Comparison of ENCODE assay signal across 16 mouse cellular contexts in genomic region chrX:6518421-6518820, GRCm38 (mm10).
"Had no signal": no experiment of that assay in that cellular context is flagged by ENCODE, and none has a peak within 500 bp of the region (broad histone marks: within the 10 kb centered on the region; RNA-seq: fewer than 3 reads in every experiment).

No protein-coding gene starts in this region.

- H3K36me3 ChIP-seq: neural tube, embryonic 13.5 days; neural tube, embryonic 15.5 days; stomach, embryonic 15.5 days had no signal

- H3K4me3 ChIP-seq: neural tube, embryonic 13.5 days; neural tube, embryonic 15.5 days; stomach, embryonic 15.5 days had no signal

- DNase-seq: retina, postnatal 1 day; right cerebral cortex, adult 18-20 months; right cerebral cortex, postnatal 14 days; right cerebral cortex, postnatal 25 days; right cerebral cortex, postnatal 4 days; spleen, adult 18-20 months; thymus, adult 18-20 months; thymus, adult 2 months; thymus, postnatal 14 days; thymus, postnatal 25 days; thymus, postnatal 36 days; thymus, postnatal 4 days had no signal

- H3K9me3 ChIP-seq: neural tube, embryonic 13.5 days; neural tube, embryonic 15.5 days; stomach, embryonic 15.5 days had no signal

- H3K27me3 ChIP-seq: neural tube, embryonic 13.5 days; neural tube, embryonic 15.5 days; stomach, embryonic 15.5 days had no signal

- H3K4me1 ChIP-seq: neural tube, embryonic 13.5 days; neural tube, embryonic 15.5 days; stomach, embryonic 15.5 days had no signal

- H3K9ac ChIP-seq: neural tube, embryonic 13.5 days; neural tube, embryonic 15.5 days; stomach, embryonic 15.5 days had no signal

- H3K27ac ChIP-seq: neural tube, embryonic 13.5 days; neural tube, embryonic 15.5 days; stomach, embryonic 15.5 days; stomach, postnatal 0 days had no signal

- H3K4me2 ChIP-seq: neural tube, embryonic 13.5 days; neural tube, embryonic 15.5 days; stomach, embryonic 15.5 days had no signal
